9 mouse cellular contexts compared by ENCODE assay signal in genomic region chr9:43237111-43237775, GRCm38 (mm10). TPM values are rescaled to one million over a fixed set of nuclear protein-coding genes. Genes with fewer than 3 reads are reported as not detected.
A peak's percentile ranks its signal among the peaks of the same experiment; 100 is the strongest.
DNase-seq lines count a peak whose midpoint lies in the region; ATAC-seq and TF ChIP-seq lines count a peak whose summit lies in the region.
"Had no signal": no experiment of that assay in that cellular context is flagged by ENCODE, and none has a peak within 500 bp of the region (broad histone marks: within the 10 kb centered on the region; RNA-seq: fewer than 3 reads in every experiment).

No protein-coding gene starts in this region.

- ATAC-seq in kidney, embryonic 15.5 days (replicated peaks; ENCODE audit: low FRiP score), result no peak
- no peak for ATAC-seq in heart, embryonic 15.5 days (replicated peaks; ENCODE audit: insufficient number of reproducible peaks, insufficient read depth, low FRiP score, low read depth)
- no peak for ATAC-seq in liver, postnatal 0 days

- H3K27me3 ChIP-seq in kidney, embryonic 15.5 days, result no peaks in the 10 kb centered on the region
- H3K27me3 ChIP-seq in heart, embryonic 15.5 days, result peaks cover under 1% of the 10 kb centered on the region; the same call in 1 of the 2 replicates
- no peaks in the 10 kb centered on the region for H3K27me3 ChIP-seq in liver, postnatal 0 days (ENCODE audit: insufficient read depth, low read length)

- H3K9ac ChIP-seq in kidney, embryonic 15.5 days, result 0 out of 2 replicates have a peak overlapping the region, but pooled peaks have one; percentile 81
- no peak overlapping the region for H3K9ac ChIP-seq in heart, embryonic 15.5 days
- peak overlapping the region; percentile 90 for H3K9ac ChIP-seq in liver, postnatal 0 days (replicated peaks)

- peaks cover 5% of the 10 kb centered on the region; the same call in 1 of the 2 replicates for H3K36me3 ChIP-seq in kidney, embryonic 15.5 days
- H3K36me3 ChIP-seq in heart, embryonic 15.5 days, result no peaks in the 10 kb centered on the region
- peaks cover 9% of the 10 kb centered on the region; the same call in 1 of the 2 replicates for H3K36me3 ChIP-seq in liver, postnatal 0 days (replicated peaks; ENCODE audit: insufficient read depth, low read length)

- 0 out of 2 replicates have a peak overlapping the region, but pooled peaks have one; percentile 1 for H3K27ac ChIP-seq in kidney, embryonic 15.5 days
- no peak overlapping the region for H3K27ac ChIP-seq in heart, embryonic 15.5 days
- H3K27ac ChIP-seq in liver, postnatal 0 days (ENCODE audit: low read depth), result peak overlapping the region; percentile 92; the same call in 1 of the 2 replicates

- H3K4me1 ChIP-seq in kidney, embryonic 15.5 days, result peaks cover 84% of the 10 kb centered on the region
- H3K4me1 ChIP-seq in heart, embryonic 15.5 days (replicated peaks), result peaks cover 67% of the 10 kb centered on the region
- peaks cover 72% of the 10 kb centered on the region for H3K4me1 ChIP-seq in liver, postnatal 0 days (ENCODE audit: insufficient read depth)

- H3K9me3 ChIP-seq in kidney, embryonic 15.5 days (replicated peaks), result no peaks in the 10 kb centered on the region
- H3K9me3 ChIP-seq in heart, embryonic 15.5 days (replicated peaks), result no peaks in the 10 kb centered on the region
- H3K9me3 ChIP-seq in liver, postnatal 0 days (ENCODE audit: low read length), result no peaks in the 10 kb centered on the region

- peak overlapping the region; percentile 81 for H3K4me2 ChIP-seq in kidney, embryonic 15.5 days
- peak overlapping the region; percentile 84 for H3K4me2 ChIP-seq in heart, embryonic 15.5 days
- H3K4me2 ChIP-seq in liver, postnatal 0 days (ENCODE audit: low read depth, low read length), result peak overlapping the region; percentile 81

- 35% methylated on average over 7 of the region's 7 CpGs for WGBS in kidney, embryonic 15.5 days
- WGBS in heart, embryonic 15.5 days, result 54% methylated on average over 7 of the region's 7 CpGs
- 52% methylated on average over 7 of the region's 7 CpGs for WGBS in liver, postnatal 0 days (ENCODE audit: insufficient replicate concordance)

- peak; percentile 18 for DNase-seq in adrenal gland, postnatal 10 days
- no peak for DNase-seq in adrenal gland, postnatal 25 days
- DNase-seq in kidney, postnatal 4 days, result no peak
- no peak for DNase-seq in liver, postnatal 0 days
- no peak for DNase-seq in MN1 (ENCODE audit: low spot score)
- DNase-seq in ovary, postnatal 10 days (ENCODE audit: low spot score), result no peak
- DNase-seq: cerebellum, adult 18-20 months had no signal

- no peak for TF ChIP-seq EP300 in liver, postnatal 0 days (IDR thresholded peaks at IDR 0.05; ENCODE audit: low read depth)

- no peak for TF ChIP-seq CTCF in liver, postnatal 0 days (IDR thresholded peaks at IDR 0.05; ENCODE audit: low read depth)

- peak overlapping the region; percentile 78 for H3K4me3 ChIP-seq in kidney, embryonic 15.5 days (replicated peaks)
- H3K4me3 ChIP-seq in heart, embryonic 15.5 days, result peak overlapping the region; percentile 83
- peak overlapping the region; percentile 76 for H3K4me3 ChIP-seq in liver, postnatal 0 days (ENCODE audit: low read depth, low read length)

RNA-seq across cellular contexts. Expression of gene Oaf, which starts 2.5 kb away (rescaled TPM):
- 10 to 100 TPM; 24.8 to 46.9 TPM for total RNA-seq in adrenal gland, postnatal 10 days (2021)
- total RNA-seq in adrenal gland, postnatal 25 days (2021), result 7.7 and 16.8 TPM in 2 replicates
- 53.9 and 59.5 TPM in 2 replicates for polyA plus RNA-seq in kidney, embryonic 15.5 days (2015; fragmentation: Nextera tagmentation; extraction: Ambion mirVana)
- polyA plus RNA-seq in heart, embryonic 15.5 days (2015; fragmentation: Nextera tagmentation; extraction: Ambion mirVana), result 22.8 and 31.2 TPM in 2 replicates
- polyA plus RNA-seq in liver, postnatal 0 days (2015; fragmentation: Nextera tagmentation; extraction: Ambion mirVana), result 59.3 and 70.0 TPM in 2 replicates

RNA-seq across cellular contexts. Expression of gene Pou2f3, which starts 27.1 kb away (rescaled TPM):
- not detected for total RNA-seq in adrenal gland, postnatal 10 days (2021)
- total RNA-seq in adrenal gland, postnatal 25 days (2021), result not detected in 2 replicates
- 0.17 TPM in 1 of 2 replicates, not detected in the other for polyA plus RNA-seq in kidney, embryonic 15.5 days (2015; fragmentation: Nextera tagmentation; extraction: Ambion mirVana)
- 0.11 and 0.18 TPM in 2 replicates for polyA plus RNA-seq in heart, embryonic 15.5 days (2015; fragmentation: Nextera tagmentation; extraction: Ambion mirVana)
- polyA plus RNA-seq in liver, postnatal 0 days (2015; fragmentation: Nextera tagmentation; extraction: Ambion mirVana), result 0.05 TPM in 1 of 2 replicates, not detected in the other
